Mouse (Mus musculus) embryonic facial prominence, embryonic 14.5 days (tissue): Measurements from ENCODE around the gene Asah2. TPM values are rescaled to one million over a fixed set of nuclear protein-coding genes. Genes with fewer than 3 reads are reported as not detected.
"Not testable (repeated sequence)": the region's sequence is repeated elsewhere in the genome, so short reads cannot be mapped to it uniquely, and the experiment has no call there.

Experiments used
- ATAC-seq: fragments of 200-750 bp; cut with Nextera tagmentation; 2 replicates; pipeline ENCODE4 v1.8.0; 2017; ENCODE audit warnings: low read depth, moderate number of reproducible peaks, moderate TSS enrichment
- DNase-seq: peaks from one replicate; pipeline ENCODE4 v3.0.0-alpha.2; 2015; ENCODE audit warnings: low spot score
- H3K27ac ChIP-seq: fragments of 300-500 bp; sonication (generic); replicated peaks from 2 replicates; pipeline ENCODE4 v1.5.1; 2014; ENCODE audit warnings: low read depth, mild to moderate bottlenecking, low read length, moderate library complexity
- H3K27me3 ChIP-seq: fragments of 300-500 bp; sonication (generic); replicated peaks from 2 replicates; pipeline ENCODE4 v1.6.1; 2014; ENCODE audit warnings: low read length; ENCODE audit not compliant: control insufficient read depth, insufficient read depth
- H3K36me3 ChIP-seq: fragments of 300-500 bp; sonication (generic); 2 replicates; pipeline ENCODE4 v1.6.1; 2014; ENCODE audit warnings: low read length, mixed read lengths; ENCODE audit not compliant: control insufficient read depth, insufficient read depth
- H3K4me1 ChIP-seq: fragments of 300-500 bp; sonication (generic); 2 replicates; pipeline ENCODE4 v1.6.1; 2014; ENCODE audit warnings: antibody characterized with exemption, low read length; ENCODE audit not compliant: control insufficient read depth, insufficient read depth
- H3K4me2 ChIP-seq: fragments of 300-500 bp; sonication (generic); 2 replicates; pipeline ENCODE4 v1.6.1; 2014; ENCODE audit warnings: low read depth, mild to moderate bottlenecking, low read length, moderate library complexity, mixed read lengths
- H3K4me3 ChIP-seq: fragments of 300-500 bp; sonication (generic); 2 replicates; pipeline ENCODE4 v1.5.1; 2014; ENCODE audit warnings: low read depth, mild to moderate bottlenecking, low read length
- H3K9ac ChIP-seq: fragments of 300-500 bp; sonication (generic); 2 replicates; pipeline ENCODE4 v1.6.1; 2014; ENCODE audit warnings: low read depth, mild to moderate bottlenecking, low read length, moderate library complexity, mixed read lengths
- H3K9me3 ChIP-seq: fragments of 300-500 bp; sonication (generic); 2 replicates; pipeline ENCODE4 v1.6.1; 2016; ENCODE audit warnings: low read length; ENCODE audit not compliant: control insufficient read depth
- WGBS: fragments of 180-500 bp; shearing (Covaris S2); extraction: QIAGEN DNeasy Blood & Tissue Kit; methylation state at CpG from one replicate; pipeline ENCODE4 v1.1.7; 2014; 5-methylcytosine and 5-hydroxymethylcytosine counted together
- polyA plus RNA-seq: library from polyadenylated mRNA; unstranded; fragments of >200 nt; fragmentation: Nextera tagmentation; extraction: Ambion mirVana; gene quantifications from 2 replicates; pipeline ENCODE4 v1.2.1, GENCODE M21; 2014

Gene Asah2
- polyA plus RNA-seq, 1 experiment from 2014 or later = 2.1 TPM

- H3K27me3 ChIP-seq, H3K4me3 ChIP-seq, H3K4me2 ChIP-seq, H3K36me3 ChIP-seq, DNase-seq, H3K9me3 ChIP-seq, H3K27ac ChIP-seq, H3K9ac ChIP-seq, H3K4me1 ChIP-seq: not testable (repeated sequence)
- 82% methylated on average over 13 of the region's 17 CpGs for WGBS
- 0 out of 2 replicates have a peak, but pooled peaks have one; percentile 4 for ATAC-seq
Measured at GRCm38 (mm10) chr19:32131707-32132488, 23.9 kb upstream of the Asah2 start.

GRCm38 (mm10) chr19:32129281-32129680, 21.3 kb upstream of the Asah2 start:
- ATAC-seq (no peak), DNase-seq (no peak)
- WGBS = 91% methylated on average over 8 of the region's 8 CpGs
- no peaks in the 10 kb centered on the region for H3K4me1 ChIP-seq
- no peak overlapping the region for H3K4me2 ChIP-seq
- no peak overlapping the region for H3K4me3 ChIP-seq
- no peaks in the 10 kb centered on the region for H3K9me3 ChIP-seq
- H3K36me3 ChIP-seq = peaks cover 6% of the 10 kb centered on the region; the same call in 1 of the 2 replicates
- H3K27ac ChIP-seq = no peak overlapping the region
- no peaks in the 10 kb centered on the region for H3K27me3 ChIP-seq
- H3K9ac ChIP-seq = no peak overlapping the region

GRCm38 (mm10) chr19:32127180-32127850, 19.3 kb upstream of the Asah2 start:
- DNase-seq = no peak

GRCm38 (mm10) chr19:32124155-32124554, 16.1 kb upstream of the Asah2 start:
- Histone ChIP-seq H3K27ac (no peak overlapping the region), H3K4me3 (no peak overlapping the region), H3K4me2 (no peak overlapping the region), H3K4me1 (no peaks in the 10 kb centered on the region), H3K27me3 (no peaks in the 10 kb centered on the region), H3K9ac (no peak overlapping the region), H3K9me3 (no peaks in the 10 kb centered on the region), H3K36me3 (peaks cover 16% of the 10 kb centered on the region)
- no peak for ATAC-seq
- WGBS = 95% methylated on average over 9 of the region's 9 CpGs
- DNase-seq = no peak

More at GRCm38 (mm10) chr19:32127180-32127850, 19.3 kb upstream of the Asah2 start:
- Histone ChIP-seq H3K36me3 (peaks cover 13% of the 10 kb centered on the region), H3K27ac (no peak overlapping the region), H3K4me1 (no peaks in the 10 kb centered on the region), H3K27me3 (no peaks in the 10 kb centered on the region), H3K4me2 (no peak overlapping the region), H3K9me3 (no peaks in the 10 kb centered on the region), H3K4me3 (no peak overlapping the region), H3K9ac (no peak overlapping the region)
- 70% methylated on average over 10 of the region's 10 CpGs for WGBS
- no peak for ATAC-seq

GRCm38 (mm10) chr19:32123196-32123595, 15.2 kb upstream of the Asah2 start:
- ATAC-seq = no peak
- Histone ChIP-seq H3K9ac (no peak overlapping the region), H3K27ac (no peak overlapping the region), H3K4me1 (no peaks in the 10 kb centered on the region), H3K4me3 (no peak overlapping the region), H3K36me3 (peaks cover 16% of the 10 kb centered on the region), H3K27me3 (no peaks in the 10 kb centered on the region), H3K4me2 (no peak overlapping the region), H3K9me3 (no peaks in the 10 kb centered on the region)
- no peak for DNase-seq
- WGBS = 92% methylated on average over 5 of the region's 5 CpGs

DNA sequence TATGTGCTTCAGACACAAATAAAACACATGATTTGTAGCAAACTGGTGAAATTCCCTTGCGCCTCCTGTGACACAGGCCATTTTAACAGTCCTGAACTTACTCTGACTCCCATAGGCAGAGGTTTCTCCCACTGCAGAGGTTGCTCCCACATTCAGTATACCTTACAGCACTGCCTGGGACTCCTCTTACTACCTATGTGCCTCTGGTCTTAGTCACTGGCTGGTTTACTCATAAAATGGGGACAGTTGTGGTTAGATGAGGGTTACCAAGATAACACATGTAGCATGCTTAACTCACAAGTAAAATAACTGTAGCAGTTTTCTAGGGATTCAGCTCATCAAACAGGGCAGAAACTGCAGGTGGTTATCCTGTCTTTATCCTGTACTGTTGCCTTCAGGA, 12.8 kb upstream of the Asah2 start:
- Histone ChIP-seq H3K9ac (no peak overlapping the region), H3K4me2 (no peak overlapping the region), H3K4me1 (no peaks in the 10 kb centered on the region), H3K27ac (no peak overlapping the region), H3K36me3 (peaks cover 16% of the 10 kb centered on the region), H3K4me3 (no peak overlapping the region), H3K9me3 (no peaks in the 10 kb centered on the region), H3K27me3 (no peaks in the 10 kb centered on the region)
- ATAC-seq (no peak), DNase-seq (no peak)
- WGBS = 85% methylated on average over 1 of the region's 1 CpGs

DNA sequence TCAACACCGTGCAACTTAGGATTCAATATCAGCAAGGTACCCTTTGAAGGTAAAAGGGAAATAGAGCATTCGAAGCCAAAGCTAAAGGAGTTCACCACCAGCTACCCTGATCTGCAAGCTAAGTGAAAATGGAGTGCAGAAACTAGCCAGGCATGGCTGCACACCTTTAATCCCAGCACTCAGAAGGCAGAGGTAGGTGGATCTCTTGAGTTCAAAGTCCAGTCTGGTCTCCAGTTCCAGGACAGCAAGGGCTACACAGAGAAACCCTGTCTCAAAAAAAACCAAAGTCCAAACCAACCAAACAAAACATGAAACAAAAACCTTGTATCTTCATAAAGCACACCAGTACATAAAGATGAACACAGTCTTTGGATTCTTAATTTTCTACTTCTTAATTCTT, 11.7 kb upstream of the Asah2 start:
- Histone ChIP-seq H3K4me1 (no peaks in the 10 kb centered on the region), H3K27me3 (no peaks in the 10 kb centered on the region), H3K27ac (no peak overlapping the region), H3K4me3 (no peak overlapping the region), H3K9me3 (no peaks in the 10 kb centered on the region), H3K9ac (no peak overlapping the region), H3K4me2 (no peak overlapping the region), H3K36me3 (peaks cover 13% of the 10 kb centered on the region)
- 90% methylated on average over 2 of the region's 2 CpGs for WGBS
- ATAC-seq (no peak), DNase-seq (no peak)

GRCm38 (mm10) chr19:32118496-32118895, 10.5 kb upstream of the Asah2 start:
- ATAC-seq (no peak), DNase-seq (peak; percentile 16)
- WGBS = 74% methylated on average over 3 of the region's 3 CpGs
- Histone ChIP-seq H3K9ac (no peak overlapping the region), H3K36me3 (0 out of 2 replicates have a peak, but pooled peaks cover 3% of the 10 kb centered on the region), H3K27me3 (no peaks in the 10 kb centered on the region), H3K4me2 (no peak overlapping the region), H3K9me3 (no peaks in the 10 kb centered on the region), H3K4me1 (no peaks in the 10 kb centered on the region), H3K27ac (no peak overlapping the region), H3K4me3 (no peak overlapping the region)
